Mouse (Mus musculus) heart, postnatal 0 days (tissue): ENCODE results near the gene Mllt10.

Source experiments
- CTCF ChIP-seq: IDR thresholded peaks from 2 replicates; pipeline ENCODE4 v1.5.1; 2016; ENCODE audit warnings: antibody characterized with exemption, control low read depth, low read depth
- EP300 ChIP-seq: IDR thresholded peaks from 2 replicates; pipeline ENCODE4 v1.6.1; 2016; ENCODE audit warnings: antibody characterized with exemption, low read depth

GRCm38 (mm10) chr2:18218500-18218899 is 163.5 kb downstream of the Mllt10 start:
- no peak for TF ChIP-seq CTCF
- TF ChIP-seq EP300: no peak
